Mouse (Mus musculus): ENCODE measurements at regions not wholly inside any gene's neighbourhood (a gene's known extent, or its start where the extent isn't known, plus 50 kb on each side); places are given as distances from the start of the nearest gene placed in this dataset.
"Not testable (repeated sequence)": the region's sequence is repeated elsewhere in the genome, so short reads cannot be mapped to it uniquely, and the experiment has no call there.

GRCm38 (mm10) chr3:133680343-133680742 is 135.4 kb upstream of the Tet2 start:
- no peaks in the 10 kb centered on the region for H3K27me3 ChIP-seq (ENCODE audit: poor library complexity, severe bottlenecking)
- H3K27ac ChIP-seq = no peak overlapping the region
- no peak overlapping the region for H3K4me3 ChIP-seq
- no peaks in the 10 kb centered on the region for H3K9me3 ChIP-seq
- no peaks in the 10 kb centered on the region for H3K36me3 ChIP-seq (replicated peaks)
- DNase-seq (ENCODE audit: extremely low spot score, low spot score) = no peak
- whole genome bisulfite sequencing = 95% methylated on average over 2 of the region's 2 CpGs
- no peaks in the 10 kb centered on the region for H3K4me1 ChIP-seq

GRCm38 (mm10) chr3:133680805-133681204 is 135.9 kb upstream of the Tet2 start:
- H3K9me3 ChIP-seq = no peaks in the 10 kb centered on the region
- no peaks in the 10 kb centered on the region for H3K36me3 ChIP-seq (replicated peaks)
- no peak overlapping the region for H3K27ac ChIP-seq
- H3K4me1 ChIP-seq = no peaks in the 10 kb centered on the region
- 78% methylated on average over 3 of the region's 3 CpGs for WGBS
- no peak for DNase-seq (ENCODE audit: extremely low spot score, low spot score)
- H3K27me3 ChIP-seq (ENCODE audit: poor library complexity, severe bottlenecking) = no peaks in the 10 kb centered on the region
- no peak overlapping the region for H3K4me3 ChIP-seq

- WGBS = 76% methylated on average over 5 of the region's 5 CpGs
- Histone ChIP-seq H3K36me3 (replicated peaks) (no peaks in the 10 kb centered on the region), H3K9me3 (no peaks in the 10 kb centered on the region), H3K27me3 (ENCODE audit: poor library complexity, severe bottlenecking) (no peaks in the 10 kb centered on the region), H3K27ac (no peak overlapping the region), H3K4me1 (no peaks in the 10 kb centered on the region), H3K4me3 (no peak overlapping the region)
- no peak for DNase-seq (ENCODE audit: extremely low spot score, low spot score)
These were observed 139.3 kb upstream of the Tet2 start for GRCm38 (mm10) chr3:133684196-133684743.

DNA sequence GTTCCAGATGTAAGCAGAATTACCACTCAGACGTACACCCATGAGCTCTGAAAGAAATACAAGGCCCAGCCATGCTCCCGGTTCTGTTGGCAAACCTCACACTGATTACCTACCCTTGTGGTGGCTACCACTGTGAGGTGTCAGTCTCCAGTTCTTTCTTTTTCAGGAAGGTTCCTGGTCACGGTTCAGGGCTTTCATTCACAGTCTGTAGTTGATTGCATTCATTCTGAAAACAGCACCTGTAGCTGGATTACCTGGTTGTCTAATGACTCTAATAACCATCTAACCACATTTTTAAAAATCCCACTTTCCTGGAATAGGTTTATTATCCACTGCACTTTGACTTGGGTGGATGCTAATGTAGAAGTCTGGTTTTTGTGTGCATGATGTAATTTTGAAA is 139.8 kb upstream of the Tet2 start:
- Histone ChIP-seq H3K4me3 (no peak overlapping the region), H3K36me3 (replicated peaks) (no peaks in the 10 kb centered on the region), H3K27ac (no peak overlapping the region), H3K27me3 (ENCODE audit: poor library complexity, severe bottlenecking) (no peaks in the 10 kb centered on the region), H3K9me3 (no peaks in the 10 kb centered on the region), H3K4me1 (no peaks in the 10 kb centered on the region)
- DNase-seq (ENCODE audit: extremely low spot score, low spot score) = no peak
- WGBS = 81% methylated on average over 3 of the region's 3 CpGs

- no peak overlapping the region for H3K4me3 ChIP-seq
- no peaks in the 10 kb centered on the region for H3K36me3 ChIP-seq (replicated peaks)
- no peak for DNase-seq (ENCODE audit: extremely low spot score, low spot score)
- H3K4me1 ChIP-seq = no peaks in the 10 kb centered on the region
- H3K27ac ChIP-seq = no peak overlapping the region
- no peaks in the 10 kb centered on the region for H3K27me3 ChIP-seq (ENCODE audit: poor library complexity, severe bottlenecking)
- 86% methylated on average over 3 of the region's 3 CpGs for WGBS
- no peaks in the 10 kb centered on the region for H3K9me3 ChIP-seq
These were observed 140.5 kb upstream of the Tet2 start for GRCm38 (mm10) chr3:133685393-133685792.

- H3K4me3 ChIP-seq = no peak overlapping the region
- no peak for DNase-seq (ENCODE audit: extremely low spot score, low spot score)
- WGBS = 64% methylated on average over 4 of the region's 4 CpGs
- no peak overlapping the region for H3K27ac ChIP-seq
- H3K4me1 ChIP-seq = no peaks in the 10 kb centered on the region
- H3K9me3 ChIP-seq = no peaks in the 10 kb centered on the region
- H3K27me3 ChIP-seq (ENCODE audit: poor library complexity, severe bottlenecking) = no peaks in the 10 kb centered on the region
- no peaks in the 10 kb centered on the region for H3K36me3 ChIP-seq (replicated peaks)
These were observed 149.1 kb upstream of the Tet2 start for GRCm38 (mm10) chr3:133694057-133694456.

- H3K27ac ChIP-seq = no peak overlapping the region
- WGBS = 88% methylated on average over 3 of the region's 3 CpGs
- H3K9me3 ChIP-seq = no peaks in the 10 kb centered on the region
- H3K4me1 ChIP-seq = no peaks in the 10 kb centered on the region
- no peak for DNase-seq (ENCODE audit: extremely low spot score, low spot score)
- no peaks in the 10 kb centered on the region for H3K27me3 ChIP-seq (ENCODE audit: poor library complexity, severe bottlenecking)
- H3K4me3 ChIP-seq = no peak overlapping the region
- H3K36me3 ChIP-seq (replicated peaks) = no peaks in the 10 kb centered on the region
These were observed 151.2 kb upstream of the Tet2 start for GRCm38 (mm10) chr3:133696122-133696521.

GRCm38 (mm10) chr3:133704849-133705248 is 159.9 kb upstream of the Tet2 start:
- H3K4me3 ChIP-seq; H3K27ac ChIP-seq; H3K4me1 ChIP-seq; H3K9me3 ChIP-seq; DNase-seq (ENCODE audit: extremely low spot score, low spot score); H3K27me3 ChIP-seq (ENCODE audit: poor library complexity, severe bottlenecking); H3K36me3 ChIP-seq (replicated peaks): not testable (repeated sequence)

GRCm38 (mm10) chr3:133711518-133711917 is 166.6 kb upstream of the Tet2 start:
- Histone ChIP-seq H3K9me3 (no peaks in the 10 kb centered on the region), H3K4me1 (no peaks in the 10 kb centered on the region), H3K27ac (no peak overlapping the region), H3K36me3 (replicated peaks) (no peaks in the 10 kb centered on the region), H3K27me3 (ENCODE audit: poor library complexity, severe bottlenecking) (no peaks in the 10 kb centered on the region), H3K4me3 (no peak overlapping the region)
- 69% methylated on average over 1 of the region's 1 CpGs for WGBS
- DNase-seq (ENCODE audit: extremely low spot score, low spot score) = no peak

GRCm38 (mm10) chr3:133722550-133723290 is 177.8 kb upstream of the Tet2 start:
- Histone ChIP-seq H3K4me1 (no peaks in the 10 kb centered on the region), H3K27ac (no peak overlapping the region)
- WGBS = 87% methylated on average over 3 of the region's 3 CpGs

GRCm38 (mm10) chr3:133726831-133727230 is 181.9 kb upstream of the Tet2 start:
- H3K4me1 ChIP-seq = no peaks in the 10 kb centered on the region
- H3K27me3 ChIP-seq (ENCODE audit: poor library complexity, severe bottlenecking) = no peaks in the 10 kb centered on the region
- H3K4me3 ChIP-seq = no peak overlapping the region
- no peak overlapping the region for H3K27ac ChIP-seq
- WGBS = 84% methylated on average over 6 of the region's 6 CpGs
- no peaks in the 10 kb centered on the region for H3K9me3 ChIP-seq
- no peak for DNase-seq (ENCODE audit: extremely low spot score, low spot score)
- no peaks in the 10 kb centered on the region for H3K36me3 ChIP-seq (replicated peaks)

More at GRCm38 (mm10) chr3:133722550-133723290, 177.8 kb upstream of the Tet2 start:
- Histone ChIP-seq H3K36me3 (replicated peaks) (no peaks in the 10 kb centered on the region), H3K27me3 (ENCODE audit: poor library complexity, severe bottlenecking) (no peaks in the 10 kb centered on the region), H3K9me3 (no peaks in the 10 kb centered on the region), H3K4me3 (no peak overlapping the region)
- DNase-seq (ENCODE audit: extremely low spot score, low spot score) = no peak

DNA sequence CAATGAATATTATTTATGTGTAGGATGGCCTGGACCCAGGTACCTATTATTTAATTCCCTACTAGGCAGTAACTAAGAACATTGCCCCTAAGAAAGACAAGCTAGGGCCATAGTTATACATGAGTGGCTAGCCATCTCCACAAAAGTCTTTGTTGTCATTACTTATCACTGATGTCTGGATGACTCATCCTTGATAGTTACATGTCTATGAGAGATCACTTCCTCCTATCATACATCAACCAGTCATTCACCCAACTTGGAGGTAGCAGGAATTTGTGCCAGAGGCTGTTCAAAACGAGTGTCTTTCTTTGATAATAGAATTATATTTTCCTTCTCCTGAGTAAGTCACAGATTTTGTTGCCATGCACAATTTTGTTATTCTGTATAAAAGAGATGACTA is 190.7 kb upstream of the Tet2 start:
- H3K4me3 ChIP-seq = no peak overlapping the region
- 88% methylated on average over 1 of the region's 1 CpGs for WGBS

GRCm38 (mm10) chr3:133738936-133739335 is 194.0 kb upstream of the Tet2 start:
- no peak for DNase-seq (ENCODE audit: extremely low spot score, low spot score)
- WGBS = 94% methylated on average over 2 of the region's 2 CpGs

More for the DNA sequence above, 190.7 kb upstream of the Tet2 start:
- H3K27me3 ChIP-seq (ENCODE audit: poor library complexity, severe bottlenecking) = no peaks in the 10 kb centered on the region
- DNase-seq (ENCODE audit: extremely low spot score, low spot score) = no peak
- H3K4me1 ChIP-seq = no peaks in the 10 kb centered on the region
- no peaks in the 10 kb centered on the region for H3K9me3 ChIP-seq
- no peaks in the 10 kb centered on the region for H3K36me3 ChIP-seq (replicated peaks)
- H3K27ac ChIP-seq = no peak overlapping the region

More at GRCm38 (mm10) chr3:133738936-133739335, 194.0 kb upstream of the Tet2 start:
- Histone ChIP-seq H3K9me3 (no peaks in the 10 kb centered on the region), H3K36me3 (replicated peaks) (no peaks in the 10 kb centered on the region), H3K27ac (no peak overlapping the region), H3K4me1 (no peaks in the 10 kb centered on the region), H3K27me3 (ENCODE audit: poor library complexity, severe bottlenecking) (no peaks in the 10 kb centered on the region), H3K4me3 (no peak overlapping the region)
